Mouse (Mus musculus): Measurements from ENCODE around the gene Card19. TPM values are rescaled to one million over a fixed set of nuclear protein-coding genes. Genes with fewer than 3 reads are reported as not detected.

Card19 gene
- polyA plus RNA-seq, 1 experiment, result 30.4 TPM

GRCm38 (mm10) chr13:49180691-49181090, 35.1 kb downstream of the Card19 start:
- Histone ChIP-seq H3K4me1 (ENCODE audit: control insufficient read depth, insufficient read depth, low read length) (no peaks in the 10 kb centered on the region; the same call in 1 of the 2 replicates), H3K4me3 (ENCODE audit: insufficient read depth, low read length) (no peak overlapping the region), H3K27ac (ENCODE audit: insufficient read depth, low read length) (no peak overlapping the region)
- TF ChIP-seq CTCF (IDR thresholded peaks at IDR 0.05; ENCODE audit: borderline replicate concordance, insufficient read depth, low read length) (no peak), POLR2A (IDR thresholded peaks at IDR 0.05; ENCODE audit: low read depth, low read length) (no peak)

GRCm38 (mm10) chr13:49180274-49180673, 35.6 kb downstream of the Card19 start:
- no peak overlapping the region for H3K27ac ChIP-seq (ENCODE audit: insufficient read depth, low read length)
- no peak overlapping the region for H3K4me3 ChIP-seq (ENCODE audit: insufficient read depth, low read length)
- TF ChIP-seq POLR2A (IDR thresholded peaks at IDR 0.05; ENCODE audit: low read depth, low read length) (no peak), CTCF (IDR thresholded peaks at IDR 0.05; ENCODE audit: borderline replicate concordance, insufficient read depth, low read length) (no peak)
- H3K4me1 ChIP-seq (ENCODE audit: control insufficient read depth, insufficient read depth, low read length), result no peaks in the 10 kb centered on the region; the same call in 1 of the 2 replicates

- no peak overlapping the region for H3K27ac ChIP-seq (ENCODE audit: insufficient read depth, low read length)
- no peak for TF ChIP-seq CTCF (IDR thresholded peaks at IDR 0.05; ENCODE audit: borderline replicate concordance, insufficient read depth, low read length)
- TF ChIP-seq POLR2A (IDR thresholded peaks at IDR 0.05; ENCODE audit: low read depth, low read length), result no peak
- no peak overlapping the region for H3K4me3 ChIP-seq (ENCODE audit: insufficient read depth, low read length)
- no peaks in the 10 kb centered on the region; the same call in 1 of the 2 replicates for H3K4me1 ChIP-seq (ENCODE audit: control insufficient read depth, insufficient read depth, low read length)
These were observed 36.8 kb downstream of the Card19 start for GRCm38 (mm10) chr13:49178839-49179585.

GRCm38 (mm10) chr13:49175509-49175908, 40.3 kb downstream of the Card19 start:
- Histone ChIP-seq H3K27ac (ENCODE audit: insufficient read depth, low read length) (no peak overlapping the region), H3K4me3 (ENCODE audit: insufficient read depth, low read length) (no peak overlapping the region), H3K4me1 (ENCODE audit: control insufficient read depth, insufficient read depth, low read length) (peaks cover 2% of the 10 kb centered on the region; the same call in 1 of the 2 replicates)
- TF ChIP-seq POLR2A (IDR thresholded peaks at IDR 0.05; ENCODE audit: low read depth, low read length), result no peak
- TF ChIP-seq CTCF (IDR thresholded peaks at IDR 0.05; ENCODE audit: borderline replicate concordance, insufficient read depth, low read length), result no peak

GRCm38 (mm10) chr13:49172971-49173596, 42.8 kb downstream of the Card19 start:
- H3K4me1 ChIP-seq (ENCODE audit: control insufficient read depth, insufficient read depth, low read length), result peaks cover 2% of the 10 kb centered on the region; the same call in 1 of the 2 replicates
- no peak overlapping the region for H3K4me3 ChIP-seq (ENCODE audit: insufficient read depth, low read length)
- peak; percentile 94 for TF ChIP-seq CTCF (IDR thresholded peaks at IDR 0.05; ENCODE audit: borderline replicate concordance, insufficient read depth, low read length)
- TF ChIP-seq POLR2A (IDR thresholded peaks at IDR 0.05; ENCODE audit: low read depth, low read length), result no peak
- no peak overlapping the region for H3K27ac ChIP-seq (ENCODE audit: insufficient read depth, low read length)

GRCm38 (mm10) chr13:49172335-49172734, 43.5 kb downstream of the Card19 start:
- Histone ChIP-seq H3K27ac (ENCODE audit: insufficient read depth, low read length) (no peak overlapping the region), H3K4me1 (ENCODE audit: control insufficient read depth, insufficient read depth, low read length) (peaks cover 2% of the 10 kb centered on the region; the same call in 1 of the 2 replicates), H3K4me3 (ENCODE audit: insufficient read depth, low read length) (no peak overlapping the region)
- no peak for TF ChIP-seq CTCF (IDR thresholded peaks at IDR 0.05; ENCODE audit: borderline replicate concordance, insufficient read depth, low read length)
- no peak for TF ChIP-seq POLR2A (IDR thresholded peaks at IDR 0.05; ENCODE audit: low read depth, low read length)

GRCm38 (mm10) chr13:49171729-49172128, 44.1 kb downstream of the Card19 start:
- Histone ChIP-seq H3K27ac (ENCODE audit: insufficient read depth, low read length) (no peak overlapping the region), H3K4me3 (ENCODE audit: insufficient read depth, low read length) (no peak overlapping the region), H3K4me1 (ENCODE audit: control insufficient read depth, insufficient read depth, low read length) (peaks cover 2% of the 10 kb centered on the region; the same call in 1 of the 2 replicates)
- TF ChIP-seq CTCF (IDR thresholded peaks at IDR 0.05; ENCODE audit: borderline replicate concordance, insufficient read depth, low read length) (no peak), POLR2A (IDR thresholded peaks at IDR 0.05; ENCODE audit: low read depth, low read length) (no peak)

- Histone ChIP-seq H3K4me1 (ENCODE audit: control insufficient read depth, insufficient read depth, low read length) (peaks cover 2% of the 10 kb centered on the region; the same call in 1 of the 2 replicates), H3K4me3 (ENCODE audit: insufficient read depth, low read length) (no peak overlapping the region), H3K27ac (ENCODE audit: insufficient read depth, low read length) (no peak overlapping the region)
- TF ChIP-seq POLR2A (IDR thresholded peaks at IDR 0.05; ENCODE audit: low read depth, low read length), result no peak
- no peak for TF ChIP-seq CTCF (IDR thresholded peaks at IDR 0.05; ENCODE audit: borderline replicate concordance, insufficient read depth, low read length)
These were observed 45.2 kb downstream of the Card19 start for GRCm38 (mm10) chr13:49170623-49171022.

- TF ChIP-seq CTCF (IDR thresholded peaks at IDR 0.05; ENCODE audit: borderline replicate concordance, insufficient read depth, low read length) (peak; percentile 81), POLR2A (IDR thresholded peaks at IDR 0.05; ENCODE audit: low read depth, low read length) (no peak)
- Histone ChIP-seq H3K4me3 (ENCODE audit: insufficient read depth, low read length) (no peak overlapping the region), H3K4me1 (ENCODE audit: control insufficient read depth, insufficient read depth, low read length) (peaks cover 2% of the 10 kb centered on the region; the same call in 1 of the 2 replicates), H3K27ac (ENCODE audit: insufficient read depth, low read length) (no peak overlapping the region)
These were observed 46.2 kb downstream of the Card19 start for GRCm38 (mm10) chr13:49169448-49170207.

Data from embryonic fibroblast, embryonic 13.5 days (primary cell).